Mouse (Mus musculus) bone marrow macrophage, adult 2 months (primary cell): ENCODE measurements around the gene Rtp3.

Experiments
- CTCF ChIP-seq: IDR thresholded peaks from 2 replicates; pipeline ENCODE4 v1.5.1; 2012; ENCODE audit warnings: low read depth, mild to moderate bottlenecking, low read length, moderate library complexity
- POLR2A ChIP-seq: IDR thresholded peaks from 2 replicates; pipeline ENCODE4 v1.6.1; 2012; ENCODE audit warnings: mild to moderate bottlenecking, low read depth, low read length, borderline replicate concordance

- TF ChIP-seq CTCF (no peak), POLR2A (no peak)
Observed at GRCm38 (mm10) chr9:111009763-111010162, 19.4 kb upstream of the Rtp3 start.
